Mouse (Mus musculus): ENCODE measurements around the gene Slc22a23. TPM values are rescaled to one million over a fixed set of nuclear protein-coding genes. Genes with fewer than 3 reads are reported as not detected.

The Slc22a23 gene
- polyA plus RNA-seq, 1 experiment from 2014 or later = 6.0 TPM

GRCm38 (mm10) chr13:34264508-34264907, 80.5 kb downstream of the Slc22a23 start:
- no peaks in the 10 kb centered on the region for H3K27me3 ChIP-seq (replicated peaks; ENCODE audit: control insufficient read depth, insufficient read depth, low read length)
- H3K4me3 ChIP-seq (ENCODE audit: low read depth, low read length) = no peak overlapping the region
- no peak overlapping the region for H3K4me2 ChIP-seq (ENCODE audit: low read depth, low read length)
- no peak overlapping the region for H3K27ac ChIP-seq (replicated peaks; ENCODE audit: low read depth, low read length)
- H3K4me1 ChIP-seq (ENCODE audit: control insufficient read depth, insufficient read depth, low read length) = no peaks in the 10 kb centered on the region
- no peak for ATAC-seq (ENCODE audit: low read depth)
- H3K36me3 ChIP-seq (ENCODE audit: control insufficient read depth, insufficient read depth, low read length) = no peaks in the 10 kb centered on the region
- H3K9me3 ChIP-seq (ENCODE audit: control insufficient read depth, low read length) = no peaks in the 10 kb centered on the region
- 83% methylated on average over 2 of the region's 2 CpGs for WGBS
- H3K9ac ChIP-seq (ENCODE audit: low read depth, low read length) = no peak overlapping the region
- DNase-seq (ENCODE audit: low spot score) = no peak

DNA sequence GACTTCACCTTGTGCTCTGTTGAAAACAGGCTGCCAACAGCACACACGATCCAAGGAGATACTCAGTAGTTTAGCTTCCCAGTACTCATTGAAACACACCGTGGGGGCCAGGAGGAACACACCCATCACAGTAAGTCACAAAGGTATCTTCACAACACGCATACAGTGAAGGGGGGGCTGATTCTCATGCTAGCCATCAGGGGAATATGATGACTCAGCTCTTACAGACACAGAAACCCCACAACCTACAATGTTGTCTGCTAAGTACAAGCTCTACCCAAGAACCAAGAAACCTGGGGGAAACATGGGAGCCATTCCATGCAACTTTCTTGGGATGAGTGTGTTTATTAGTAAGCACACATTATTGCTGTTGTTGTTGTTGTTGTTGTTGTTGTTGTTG, 86.2 kb downstream of the Slc22a23 start:
- Histone ChIP-seq H3K27me3 (replicated peaks; ENCODE audit: control insufficient read depth, insufficient read depth, low read length) (no peaks in the 10 kb centered on the region), H3K9me3 (ENCODE audit: control insufficient read depth, low read length) (no peaks in the 10 kb centered on the region), H3K9ac (ENCODE audit: low read depth, low read length) (no peak overlapping the region), H3K27ac (replicated peaks; ENCODE audit: low read depth, low read length) (no peak overlapping the region), H3K4me3 (ENCODE audit: low read depth, low read length) (no peak overlapping the region), H3K36me3 (ENCODE audit: control insufficient read depth, insufficient read depth, low read length) (no peaks in the 10 kb centered on the region), H3K4me2 (ENCODE audit: low read depth, low read length) (no peak overlapping the region), H3K4me1 (ENCODE audit: control insufficient read depth, insufficient read depth, low read length) (no peaks in the 10 kb centered on the region)
- WGBS = 77% methylated on average over 3 of the region's 3 CpGs
- ATAC-seq (ENCODE audit: low read depth) = no peak
- no peak for DNase-seq (ENCODE audit: low spot score)

- ATAC-seq (ENCODE audit: low read depth) = no peak
- Histone ChIP-seq H3K4me1 (ENCODE audit: control insufficient read depth, insufficient read depth, low read length) (no peaks in the 10 kb centered on the region), H3K27me3 (replicated peaks; ENCODE audit: control insufficient read depth, insufficient read depth, low read length) (no peaks in the 10 kb centered on the region), H3K9me3 (ENCODE audit: control insufficient read depth, low read length) (no peaks in the 10 kb centered on the region), H3K4me3 (ENCODE audit: low read depth, low read length) (no peak overlapping the region), H3K27ac (replicated peaks; ENCODE audit: low read depth, low read length) (no peak overlapping the region), H3K4me2 (ENCODE audit: low read depth, low read length) (no peak overlapping the region), H3K36me3 (ENCODE audit: control insufficient read depth, insufficient read depth, low read length) (no peaks in the 10 kb centered on the region), H3K9ac (ENCODE audit: low read depth, low read length) (no peak overlapping the region)
- DNase-seq (ENCODE audit: low spot score) = no peak
- WGBS = 86% methylated on average over 7 of the region's 7 CpGs
Measured at GRCm38 (mm10) chr13:34257177-34257576, 87.8 kb downstream of the Slc22a23 start.

DNA sequence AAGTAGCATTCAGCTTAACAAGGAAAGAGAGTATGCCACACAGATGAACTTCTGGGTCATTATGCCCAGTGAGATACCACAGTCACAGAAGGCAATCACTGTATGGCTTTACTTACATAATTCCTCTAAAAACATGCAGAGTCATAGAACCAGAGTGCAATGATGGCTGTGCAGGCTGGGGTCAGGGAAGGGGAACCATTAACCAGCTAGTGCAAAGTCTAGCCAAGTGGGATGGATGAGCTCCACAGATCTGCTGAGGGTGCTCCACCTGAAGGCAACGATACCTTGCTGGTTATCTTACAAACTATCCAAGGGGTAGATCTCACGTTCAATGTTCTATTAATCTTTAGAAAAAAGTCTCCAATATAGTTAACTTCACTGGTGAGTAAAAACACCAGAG, 88.3 kb downstream of the Slc22a23 start:
- WGBS = 93% methylated on average over 2 of the region's 2 CpGs
- no peaks in the 10 kb centered on the region for H3K9me3 ChIP-seq (ENCODE audit: control insufficient read depth, low read length)
- H3K27me3 ChIP-seq (replicated peaks; ENCODE audit: control insufficient read depth, insufficient read depth, low read length) = no peaks in the 10 kb centered on the region
- no peak overlapping the region for H3K4me2 ChIP-seq (ENCODE audit: low read depth, low read length)
- DNase-seq (ENCODE audit: low spot score) (no peak), ATAC-seq (ENCODE audit: low read depth) (no peak)
- H3K4me1 ChIP-seq (ENCODE audit: control insufficient read depth, insufficient read depth, low read length) = no peaks in the 10 kb centered on the region
- no peak overlapping the region for H3K9ac ChIP-seq (ENCODE audit: low read depth, low read length)
- H3K4me3 ChIP-seq (ENCODE audit: low read depth, low read length) = no peak overlapping the region
- no peaks in the 10 kb centered on the region for H3K36me3 ChIP-seq (ENCODE audit: control insufficient read depth, insufficient read depth, low read length)
- no peak overlapping the region for H3K27ac ChIP-seq (replicated peaks; ENCODE audit: low read depth, low read length)

DNA sequence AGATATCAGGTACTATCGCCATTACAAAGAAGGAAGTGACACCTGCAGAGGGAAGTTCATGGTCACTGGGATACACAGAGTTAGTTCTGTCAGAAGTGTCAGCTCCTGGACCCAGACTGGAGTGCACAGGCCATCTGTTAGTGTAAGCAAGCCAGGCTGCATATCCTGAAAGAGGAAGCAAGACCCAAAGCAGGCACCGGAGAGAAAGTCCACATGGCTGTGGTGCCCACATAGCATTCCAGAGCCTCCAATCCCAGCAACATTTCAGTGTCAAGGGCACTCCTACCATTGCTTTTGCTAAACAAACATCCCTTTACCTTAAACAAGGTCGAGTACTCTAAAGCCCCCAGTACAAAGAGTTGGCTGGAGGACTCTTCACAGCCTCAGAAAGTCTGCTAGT, 89.7 kb downstream of the Slc22a23 start:
- Histone ChIP-seq H3K4me3 (ENCODE audit: low read depth, low read length) (no peak overlapping the region), H3K9ac (ENCODE audit: low read depth, low read length) (no peak overlapping the region), H3K27ac (replicated peaks; ENCODE audit: low read depth, low read length) (no peak overlapping the region), H3K36me3 (ENCODE audit: control insufficient read depth, insufficient read depth, low read length) (no peaks in the 10 kb centered on the region), H3K4me1 (ENCODE audit: control insufficient read depth, insufficient read depth, low read length) (no peaks in the 10 kb centered on the region; the same call in 1 of the 2 replicates), H3K4me2 (ENCODE audit: low read depth, low read length) (no peak overlapping the region), H3K27me3 (replicated peaks; ENCODE audit: control insufficient read depth, insufficient read depth, low read length) (no peaks in the 10 kb centered on the region), H3K9me3 (ENCODE audit: control insufficient read depth, low read length) (no peaks in the 10 kb centered on the region)
- 67% methylated on average over 3 of the region's 3 CpGs for WGBS
- DNase-seq (ENCODE audit: low spot score) = no peak
- no peak for ATAC-seq (ENCODE audit: low read depth)

- no peak overlapping the region for H3K4me2 ChIP-seq (ENCODE audit: low read depth, low read length)
- no peaks in the 10 kb centered on the region for H3K36me3 ChIP-seq (ENCODE audit: control insufficient read depth, insufficient read depth, low read length)
- no peaks in the 10 kb centered on the region for H3K27me3 ChIP-seq (replicated peaks; ENCODE audit: control insufficient read depth, insufficient read depth, low read length)
- DNase-seq (ENCODE audit: low spot score) (peak; percentile 70), ATAC-seq (ENCODE audit: low read depth) (peak; percentile 64; the same call in 1 of the 2 replicates)
- H3K4me3 ChIP-seq (ENCODE audit: low read depth, low read length) = no peak overlapping the region
- no peak overlapping the region for H3K27ac ChIP-seq (replicated peaks; ENCODE audit: low read depth, low read length)
- peaks cover 1% of the 10 kb centered on the region; the same call in 1 of the 2 replicates for H3K4me1 ChIP-seq (ENCODE audit: control insufficient read depth, insufficient read depth, low read length)
- H3K9me3 ChIP-seq (ENCODE audit: control insufficient read depth, low read length) = no peaks in the 10 kb centered on the region
- 33% methylated on average over 5 of the region's 5 CpGs for WGBS
- H3K9ac ChIP-seq (ENCODE audit: low read depth, low read length) = no peak overlapping the region
Measured at GRCm38 (mm10) chr13:34254691-34255090, 90.3 kb downstream of the Slc22a23 start.

DNA sequence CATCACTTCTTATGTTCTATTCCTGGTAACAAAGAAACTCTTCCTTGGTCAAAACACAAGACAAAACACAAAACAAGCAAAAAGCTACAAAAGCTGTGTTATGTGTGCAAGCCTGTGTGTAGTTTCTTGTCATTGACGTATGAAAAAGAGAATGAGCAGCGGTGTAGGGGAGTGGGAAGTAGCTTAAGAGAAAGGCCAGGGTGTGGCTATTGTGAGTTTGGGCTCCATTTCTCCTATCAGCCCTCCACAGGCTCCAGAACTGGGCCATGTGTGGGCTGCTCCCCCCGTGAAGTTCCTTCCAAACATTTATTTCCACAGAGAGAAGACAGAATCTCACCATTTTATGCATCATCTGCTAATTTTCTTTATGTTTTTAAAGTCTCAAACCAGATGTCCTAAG, 91.2 kb downstream of the Slc22a23 start:
- H3K9me3 ChIP-seq (ENCODE audit: control insufficient read depth, low read length) = no peaks in the 10 kb centered on the region
- H3K4me1 ChIP-seq (ENCODE audit: control insufficient read depth, insufficient read depth, low read length) = peaks cover 10% of the 10 kb centered on the region
- no peak overlapping the region for H3K4me2 ChIP-seq (ENCODE audit: low read depth, low read length)
- H3K27ac ChIP-seq (replicated peaks; ENCODE audit: low read depth, low read length) = no peak overlapping the region
- H3K36me3 ChIP-seq (ENCODE audit: control insufficient read depth, insufficient read depth, low read length) = no peaks in the 10 kb centered on the region
- ATAC-seq (ENCODE audit: low read depth) = no peak
- H3K27me3 ChIP-seq (replicated peaks; ENCODE audit: control insufficient read depth, insufficient read depth, low read length) = no peaks in the 10 kb centered on the region
- no peak overlapping the region for H3K4me3 ChIP-seq (ENCODE audit: low read depth, low read length)
- DNase-seq (ENCODE audit: low spot score) = no peak
- 86% methylated on average over 3 of the region's 3 CpGs for WGBS
- no peak overlapping the region for H3K9ac ChIP-seq (ENCODE audit: low read depth, low read length)

GRCm38 (mm10) chr13:34248941-34249920, 95.8 kb downstream of the Slc22a23 start:
- DNase-seq (ENCODE audit: low spot score) (peak; percentile 88), ATAC-seq (ENCODE audit: low read depth) (peak; percentile 90)
- 29% methylated on average over 15 of the region's 15 CpGs for WGBS
- no peak overlapping the region for H3K4me3 ChIP-seq (ENCODE audit: low read depth, low read length)
- no peak overlapping the region for H3K4me2 ChIP-seq (ENCODE audit: low read depth, low read length)
- peaks cover 22% of the 10 kb centered on the region for H3K4me1 ChIP-seq (ENCODE audit: control insufficient read depth, insufficient read depth, low read length)
- H3K27me3 ChIP-seq (replicated peaks; ENCODE audit: control insufficient read depth, insufficient read depth, low read length) = no peaks in the 10 kb centered on the region
- H3K27ac ChIP-seq (replicated peaks; ENCODE audit: low read depth, low read length) = peak overlapping the region; percentile 82
- peak overlapping the region; percentile 35; the same call in 1 of the 2 replicates for H3K9ac ChIP-seq (ENCODE audit: low read depth, low read length)
- H3K9me3 ChIP-seq (ENCODE audit: control insufficient read depth, low read length) = no peaks in the 10 kb centered on the region
- H3K36me3 ChIP-seq (ENCODE audit: control insufficient read depth, insufficient read depth, low read length) = no peaks in the 10 kb centered on the region

DNA sequence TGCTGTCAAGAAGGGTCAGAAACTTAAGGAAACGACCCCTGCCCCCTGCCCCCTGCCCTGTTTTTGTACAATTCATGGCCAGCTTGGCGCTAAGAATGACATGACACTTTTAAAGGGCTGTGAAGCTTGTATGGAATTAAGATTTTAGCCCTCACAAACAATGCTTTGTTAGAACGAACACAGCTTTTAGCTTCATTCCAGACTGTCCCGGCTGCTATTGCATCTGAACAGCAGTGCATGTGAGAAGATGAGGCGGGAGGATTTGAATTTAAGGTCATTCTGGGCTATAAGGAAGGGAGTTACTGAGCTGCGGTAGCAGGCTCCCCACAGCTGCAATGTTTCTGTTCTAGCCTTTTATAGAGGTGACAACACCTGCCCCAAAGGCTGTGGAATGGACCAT, 96.9 kb downstream of the Slc22a23 start:
- Histone ChIP-seq H3K4me3 (ENCODE audit: low read depth, low read length) (no peak overlapping the region), H3K27me3 (replicated peaks; ENCODE audit: control insufficient read depth, insufficient read depth, low read length) (no peaks in the 10 kb centered on the region), H3K4me2 (ENCODE audit: low read depth, low read length) (no peak overlapping the region), H3K4me1 (ENCODE audit: control insufficient read depth, insufficient read depth, low read length) (peaks cover 22% of the 10 kb centered on the region), H3K9ac (ENCODE audit: low read depth, low read length) (no peak overlapping the region), H3K9me3 (ENCODE audit: control insufficient read depth, low read length) (no peaks in the 10 kb centered on the region), H3K36me3 (ENCODE audit: control insufficient read depth, insufficient read depth, low read length) (no peaks in the 10 kb centered on the region), H3K27ac (replicated peaks; ENCODE audit: low read depth, low read length) (peak overlapping the region; percentile 82; the same call in 1 of the 2 replicates)
- DNase-seq (ENCODE audit: low spot score) (no peak), ATAC-seq (ENCODE audit: low read depth) (no peak)
- 30% methylated on average over 6 of the region's 6 CpGs for WGBS
